Mouse (Mus musculus) CD4-positive, CD25-positive, alpha-beta regulatory T cell, adult 2 months (primary cell): ENCODE data around the gene Zfp710.
"Not testable (repeated sequence)": the region's sequence is repeated elsewhere in the genome, so short reads cannot be mapped to it uniquely, and the experiment has no call there.

Experiments
- DNase-seq: peaks from one replicate; pipeline ENCODE4 v3.0.0-alpha.2; 2012; ENCODE audit warnings: low read depth, low spot score

Gene Zfp710

GRCm38 (mm10) chr7:80026990-80027635 lies 2.5 kb downstream of the Zfp710 start:
- peak; percentile 88 for DNase-seq

- no peak for DNase-seq
Observed at GRCm38 (mm10) chr7:80027636-80028417, 3.2 kb downstream of the Zfp710 start.

GRCm38 (mm10) chr7:80028418-80028720 lies 3.8 kb downstream of the Zfp710 start:
- no peak for DNase-seq

GRCm38 (mm10) chr7:80030009-80030408 lies 5.4 kb downstream of the Zfp710 start:
- no peak for DNase-seq

GRCm38 (mm10) chr7:80030486-80030885 lies 5.9 kb downstream of the Zfp710 start:
- no peak for DNase-seq

GRCm38 (mm10) chr7:80030987-80031386 lies 6.4 kb downstream of the Zfp710 start:
- no peak for DNase-seq

- DNase-seq: no peak
Observed at GRCm38 (mm10) chr7:80031478-80031877, 6.9 kb downstream of the Zfp710 start.

GRCm38 (mm10) chr7:80032216-80033052 lies 7.8 kb downstream of the Zfp710 start:
- DNase-seq: peak; percentile 23

- DNase-seq: peak; percentile 51
Observed at GRCm38 (mm10) chr7:80033064-80033717, 8.6 kb downstream of the Zfp710 start.

- DNase-seq: no peak
Observed at GRCm38 (mm10) chr7:80033771-80034170, 9.2 kb downstream of the Zfp710 start.

- DNase-seq: no peak
Observed at GRCm38 (mm10) chr7:80035086-80035485, 10.5 kb downstream of the Zfp710 start.

GRCm38 (mm10) chr7:80035748-80036147 lies 11.1 kb downstream of the Zfp710 start:
- no peak for DNase-seq

GRCm38 (mm10) chr7:80039699-80040098 lies 15.1 kb downstream of the Zfp710 start:
- DNase-seq: no peak

GRCm38 (mm10) chr7:80044170-80044569 lies 19.6 kb downstream of the Zfp710 start:
- no peak for DNase-seq

- no peak for DNase-seq
Observed at GRCm38 (mm10) chr7:80047041-80047440, 22.4 kb downstream of the Zfp710 start.

- no peak for DNase-seq
Observed at GRCm38 (mm10) chr7:80049746-80050145, 25.1 kb downstream of the Zfp710 start.

GRCm38 (mm10) chr7:80050382-80050781 lies 25.8 kb downstream of the Zfp710 start:
- not testable (repeated sequence) for DNase-seq

GRCm38 (mm10) chr7:80051835-80052234 lies 27.2 kb downstream of the Zfp710 start:
- no peak for DNase-seq

GRCm38 (mm10) chr7:80052261-80052660 lies 27.6 kb downstream of the Zfp710 start:
- no peak for DNase-seq

- no peak for DNase-seq
Observed at GRCm38 (mm10) chr7:80053147-80053546, 28.5 kb downstream of the Zfp710 start.

GRCm38 (mm10) chr7:80055781-80056180 lies 31.2 kb downstream of the Zfp710 start:
- no peak for DNase-seq
